Mouse (Mus musculus) small intestine, adult 2 months (tissue): ENCODE results near the gene Tmem259. TPM values are rescaled to one million over a fixed set of nuclear protein-coding genes. Genes with fewer than 3 reads are reported as not detected.

ENCODE experiments used
- H3K27ac ChIP-seq: fragments of 200-500 bp; 2 replicates; pipeline ENCODE4 v1.5.1; 2012; ENCODE audit warnings: low read depth, low read length, control low read depth, inconsistent platforms; ENCODE audit not compliant: insufficient read depth
- H3K27me3 ChIP-seq: fragments of 200-500 bp; 2 replicates; pipeline ENCODE4 v1.6.1; 2012; ENCODE audit warnings: mild to moderate bottlenecking, moderate library complexity, low read length, inconsistent platforms; ENCODE audit not compliant: control insufficient read depth, insufficient read depth
- H3K36me3 ChIP-seq: fragments of 200-500 bp; 2 replicates; pipeline ENCODE4 v1.6.1; 2012; ENCODE audit warnings: mild to moderate bottlenecking, low read length, control low read depth, inconsistent platforms; ENCODE audit not compliant: control insufficient read depth, insufficient read depth
- H3K4me1 ChIP-seq: fragments of 200-500 bp; 2 replicates; pipeline ENCODE4 v1.6.1; 2012; ENCODE audit warnings: low read length, inconsistent platforms, mixed read lengths; ENCODE audit not compliant: control insufficient read depth, insufficient read depth, insufficient read length
- H3K4me3 ChIP-seq: fragments of 200-500 bp; 2 replicates; pipeline ENCODE4 v1.5.1; 2012; ENCODE audit warnings: low read depth, mild to moderate bottlenecking, control low read depth, inconsistent platforms, low read length, moderate library complexity
- CTCF ChIP-seq: fragments of 200-500 bp; IDR thresholded peaks from 2 replicates; pipeline ENCODE4 v1.5.1; 2012; ENCODE audit warnings: low read depth, mild to moderate bottlenecking, control low read depth, inconsistent platforms, low read length, moderate library complexity, mixed read lengths; ENCODE audit not compliant: insufficient replicate concordance, insufficient read length; ENCODE audit errors: extremely low read depth
- POLR2A ChIP-seq: fragments of 200-500 bp; IDR thresholded peaks from 2 replicates; pipeline ENCODE4 v1.6.1; 2012; ENCODE audit warnings: low read depth, mild to moderate bottlenecking, control low read depth, inconsistent platforms, low read length, moderate library complexity
- WGBS: fragments of 180-500 bp; shearing (Covaris S2); methylation state at CpG from one replicate; pipeline ENCODE4 v1.1.7; 2018; 5-methylcytosine and 5-hydroxymethylcytosine counted together
- polyA plus RNA-seq: library from polyadenylated mRNA; depleted of rRNA; stranded (reverse); fragments of >200 nt; gene quantifications from 2 replicates; pipeline ENCODE4 v1.2.3, GENCODE M21; 2012; rRNA removed

Gene Tmem259
- polyA plus RNA-seq, 1 experiment: 441 TPM

DNA sequence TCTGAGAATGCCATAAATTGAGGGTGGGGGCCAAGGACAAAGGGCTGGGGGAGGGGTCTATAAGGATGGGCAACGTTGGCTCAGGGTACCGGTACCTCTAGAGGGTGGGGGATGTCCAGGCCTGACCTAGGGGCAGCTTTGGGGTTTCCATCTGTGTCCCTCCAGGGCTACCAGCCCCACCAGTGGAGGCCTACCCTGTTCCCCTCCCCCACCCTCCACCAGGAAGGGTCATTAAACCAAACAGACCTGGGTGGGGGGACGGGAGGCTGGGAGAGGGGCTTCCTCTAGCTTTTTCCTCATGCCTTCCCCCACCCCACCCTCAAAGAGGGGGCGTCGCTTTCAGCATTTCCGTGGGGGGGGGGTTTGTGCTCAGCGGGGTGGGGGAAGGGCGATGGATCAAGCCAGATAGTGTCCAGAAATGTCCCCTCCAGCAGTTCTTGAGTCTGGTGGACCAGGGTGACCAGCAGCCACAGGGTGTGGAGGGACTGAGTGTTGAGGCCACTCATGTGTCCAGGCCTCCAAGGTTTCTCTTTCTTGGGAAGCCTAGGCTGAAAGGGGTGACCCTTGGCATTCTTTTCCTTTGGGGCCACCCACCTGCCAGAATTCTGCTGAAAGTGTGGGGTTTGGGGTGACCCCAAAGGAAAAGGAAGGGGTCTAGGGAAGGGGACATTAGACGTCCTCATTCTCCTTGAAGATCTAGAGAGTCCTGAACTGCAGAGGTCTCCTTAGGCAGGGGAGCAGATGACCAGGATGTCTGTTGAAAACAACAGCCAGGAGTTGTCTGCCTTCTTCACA, 55.0 kb downstream of the Tmem259 start:
- H3K4me1 ChIP-seq: peaks cover 23% of the 10 kb centered on the region
- peaks cover 6% of the 10 kb centered on the region for H3K27me3 ChIP-seq
- H3K4me3 ChIP-seq: 0 out of 2 replicates have a peak overlapping the region, but pooled peaks have one; percentile 83
- H3K27ac ChIP-seq: no peak overlapping the region
- 0 out of 2 replicates have a peak, but pooled peaks cover 2% of the 10 kb centered on the region for H3K36me3 ChIP-seq
- TF ChIP-seq POLR2A (no peak), CTCF (no peak)
- 57% methylated on average over 9 of the region's 9 CpGs for WGBS

DNA sequence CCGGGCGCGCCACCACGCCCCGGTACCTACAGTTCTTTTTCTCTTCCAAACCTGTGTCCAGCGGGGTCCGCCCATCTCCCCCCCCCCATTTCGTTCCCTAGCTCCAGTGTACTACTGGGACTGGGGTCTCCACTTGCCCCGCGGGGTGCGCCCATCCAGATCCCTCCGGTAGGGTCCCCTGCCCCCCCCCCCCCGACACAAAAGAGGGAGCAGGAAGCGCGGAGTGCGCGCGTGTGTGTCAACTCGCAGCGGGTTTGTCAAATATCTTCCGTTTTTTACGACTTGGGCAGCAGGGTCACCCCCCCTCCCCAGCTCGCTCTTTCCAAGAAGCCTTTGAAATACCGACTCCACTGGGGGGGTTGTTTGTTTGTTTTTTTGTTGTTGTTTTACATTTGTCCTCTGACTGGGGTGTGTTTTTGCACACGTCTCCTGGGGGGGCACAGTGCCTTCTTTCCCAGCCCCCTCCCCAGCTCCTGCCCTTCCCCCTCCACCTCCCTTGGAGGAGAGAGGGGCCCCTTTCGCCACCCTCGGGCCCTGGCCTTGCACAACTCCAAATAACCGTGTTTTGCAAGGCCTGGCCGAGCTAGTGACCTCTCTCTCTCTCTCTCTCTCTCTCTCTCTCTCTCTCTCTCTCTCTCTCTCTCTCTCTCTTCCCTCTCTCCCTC, 56.0 kb downstream of the Tmem259 start:
- peak overlapping the region; percentile 60 for H3K27ac ChIP-seq
- 0 out of 2 replicates have a peak, but pooled peaks cover 2% of the 10 kb centered on the region for H3K36me3 ChIP-seq
- peaks cover 6% of the 10 kb centered on the region for H3K27me3 ChIP-seq
- 3% methylated on average over 29 of the region's 29 CpGs for WGBS
- H3K4me1 ChIP-seq: peaks cover 15% of the 10 kb centered on the region
- no peak for TF ChIP-seq POLR2A
- peak overlapping the region; percentile 83 for H3K4me3 ChIP-seq

DNA sequence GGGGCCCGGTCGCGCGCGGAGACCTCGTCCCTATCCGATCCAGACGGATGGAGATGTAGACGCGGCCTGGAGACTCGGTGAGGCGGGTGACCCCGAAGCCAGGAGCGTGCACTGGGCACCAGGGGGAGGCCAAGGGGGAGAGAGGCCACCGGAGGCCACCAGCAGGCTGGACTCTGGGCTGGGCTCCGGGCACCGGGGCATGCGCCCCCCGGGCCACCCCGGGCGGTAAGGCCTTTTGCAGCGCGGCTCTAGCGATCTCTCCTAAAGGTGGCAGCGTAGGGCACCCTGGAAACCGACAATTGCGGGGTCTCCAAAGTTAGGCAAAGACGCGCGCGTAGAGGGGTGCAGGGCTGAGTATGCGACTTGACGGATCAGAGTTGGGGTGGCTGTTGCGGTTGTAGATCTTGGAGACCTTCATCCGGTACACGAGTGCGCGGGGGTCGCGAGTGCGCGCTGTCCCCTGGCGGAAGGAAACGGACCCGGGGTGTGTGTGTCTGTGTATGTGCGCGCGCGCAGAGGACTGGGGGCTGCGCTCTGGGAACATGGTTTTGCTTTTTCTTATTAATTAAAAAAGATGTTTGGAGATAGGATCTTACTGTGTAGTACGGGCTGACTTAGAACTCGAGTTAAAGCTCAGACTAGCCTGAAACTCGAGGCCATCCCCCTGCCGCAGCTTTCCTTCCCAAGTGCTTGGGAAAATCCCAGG, 56.7 kb downstream of the Tmem259 start:
- TF ChIP-seq CTCF: no peak
- TF ChIP-seq POLR2A: no peak
- Histone ChIP-seq H3K27me3 (peaks cover 6% of the 10 kb centered on the region), H3K36me3 (0 out of 2 replicates have a peak, but pooled peaks cover 2% of the 10 kb centered on the region), H3K4me1 (peaks cover 10% of the 10 kb centered on the region), H3K4me3 (peak overlapping the region; percentile 83), H3K27ac (peak overlapping the region; percentile 60)
- under 1% methylated on average over 54 of the region's 54 CpGs for WGBS

DNA sequence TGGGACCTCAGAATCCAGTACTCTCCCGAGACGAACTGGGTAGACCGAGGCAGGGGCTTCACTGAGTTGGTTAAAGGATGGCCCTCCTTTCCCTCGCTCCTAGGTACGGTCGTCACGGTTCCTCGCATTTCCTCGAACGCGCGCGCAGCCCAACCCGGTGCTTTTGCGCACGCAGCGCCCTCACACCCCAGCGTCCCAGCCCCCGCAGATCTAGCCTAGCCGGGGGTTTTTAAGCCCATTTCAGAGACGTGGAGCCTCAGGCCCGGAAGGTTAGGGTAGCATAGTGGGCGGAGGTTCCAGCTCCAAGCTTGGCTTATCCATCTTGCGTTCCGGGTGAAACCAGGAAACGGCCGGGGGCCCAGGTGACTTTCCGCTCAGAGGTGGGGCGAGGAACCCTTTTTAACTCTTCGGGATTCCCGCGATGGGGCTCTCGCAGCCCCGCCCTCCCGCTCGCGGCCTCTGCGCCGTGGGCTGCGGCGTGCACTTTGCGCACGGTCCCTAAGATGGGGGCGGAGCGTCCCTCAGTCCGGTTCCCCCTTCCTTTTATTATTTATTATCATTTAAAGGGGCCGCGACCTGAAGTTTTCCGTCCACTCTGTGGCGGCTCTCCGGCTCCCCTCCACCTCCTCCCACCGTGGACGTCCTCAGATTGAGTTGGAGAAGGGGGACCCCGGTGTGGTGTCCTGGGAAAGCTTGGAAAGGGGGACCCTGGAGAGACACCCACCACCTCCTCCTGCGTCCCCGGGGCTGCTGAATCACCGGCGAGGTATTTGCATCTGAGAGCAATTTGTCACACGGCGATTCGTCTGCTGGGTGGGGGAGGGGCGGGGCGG, 57.4 kb downstream of the Tmem259 start, which contains the start of gene Arid3a:
Gene Arid3a (plus strand): TSS at position 553 of the 833 bp plus-strand sequence.
- peaks cover 8% of the 10 kb centered on the region for H3K4me1 ChIP-seq

DNA sequence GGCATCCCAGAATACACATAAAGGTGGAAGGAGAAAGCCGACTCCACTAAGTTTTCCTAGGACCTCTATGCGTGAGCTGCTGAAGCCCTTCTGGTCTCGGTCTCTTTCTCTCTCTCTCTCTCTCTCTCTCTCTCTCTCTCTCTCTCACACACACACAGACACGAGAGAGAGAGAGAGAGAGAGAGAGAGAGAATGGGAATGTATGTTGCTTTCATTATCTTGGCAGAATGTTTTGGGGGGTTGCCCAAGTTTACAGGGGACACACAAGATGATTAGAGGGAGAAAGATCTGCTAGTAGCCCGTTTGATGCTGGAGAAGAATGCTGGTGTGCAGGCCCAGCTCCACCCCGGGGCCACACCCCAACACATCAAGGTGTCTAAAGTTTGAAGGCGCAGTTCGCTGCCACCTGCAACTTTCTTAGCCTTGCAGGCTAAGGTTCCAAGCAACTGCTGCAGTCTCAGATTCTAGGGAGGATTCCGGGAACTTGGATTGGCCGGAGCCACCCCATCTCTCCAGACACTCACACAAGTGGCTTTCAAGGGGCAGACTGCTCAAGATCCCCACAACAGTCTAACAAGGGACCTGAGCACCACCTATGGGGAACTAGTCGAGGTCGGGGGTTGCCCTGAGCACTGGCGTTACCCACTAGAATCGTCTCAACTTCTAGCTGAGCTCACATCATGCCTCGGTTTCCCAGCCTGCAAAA, 58.2 kb downstream of the Tmem259 start:
- peaks cover 14% of the 10 kb centered on the region for H3K4me1 ChIP-seq
- H3K27ac ChIP-seq: peak overlapping the region; percentile 74
- peaks cover 15% of the 10 kb centered on the region for H3K27me3 ChIP-seq
- TF ChIP-seq POLR2A (no peak), CTCF (no peak)
- H3K36me3 ChIP-seq: no peaks in the 10 kb centered on the region
- WGBS: 2% methylated on average over 15 of the region's 15 CpGs
- peak overlapping the region; percentile 83 for H3K4me3 ChIP-seq

More for the DNA sequence above, 57.4 kb downstream of the Tmem259 start, which contains the start of gene Arid3a:
- peak within 1 kb of the TSS; percentile 83 for H3K4me3 ChIP-seq
- WGBS: under 1% methylated on average over 63 of the region's 63 CpGs
- TF ChIP-seq CTCF (no peak), POLR2A (peak; percentile 22; the same call in 1 of the 2 replicates)
- no peaks in the 10 kb centered on the region for H3K36me3 ChIP-seq
- H3K27ac ChIP-seq: peak within 1 kb of the TSS; percentile 77
- peaks cover 8% of the 10 kb centered on the region for H3K27me3 ChIP-seq

DNA sequence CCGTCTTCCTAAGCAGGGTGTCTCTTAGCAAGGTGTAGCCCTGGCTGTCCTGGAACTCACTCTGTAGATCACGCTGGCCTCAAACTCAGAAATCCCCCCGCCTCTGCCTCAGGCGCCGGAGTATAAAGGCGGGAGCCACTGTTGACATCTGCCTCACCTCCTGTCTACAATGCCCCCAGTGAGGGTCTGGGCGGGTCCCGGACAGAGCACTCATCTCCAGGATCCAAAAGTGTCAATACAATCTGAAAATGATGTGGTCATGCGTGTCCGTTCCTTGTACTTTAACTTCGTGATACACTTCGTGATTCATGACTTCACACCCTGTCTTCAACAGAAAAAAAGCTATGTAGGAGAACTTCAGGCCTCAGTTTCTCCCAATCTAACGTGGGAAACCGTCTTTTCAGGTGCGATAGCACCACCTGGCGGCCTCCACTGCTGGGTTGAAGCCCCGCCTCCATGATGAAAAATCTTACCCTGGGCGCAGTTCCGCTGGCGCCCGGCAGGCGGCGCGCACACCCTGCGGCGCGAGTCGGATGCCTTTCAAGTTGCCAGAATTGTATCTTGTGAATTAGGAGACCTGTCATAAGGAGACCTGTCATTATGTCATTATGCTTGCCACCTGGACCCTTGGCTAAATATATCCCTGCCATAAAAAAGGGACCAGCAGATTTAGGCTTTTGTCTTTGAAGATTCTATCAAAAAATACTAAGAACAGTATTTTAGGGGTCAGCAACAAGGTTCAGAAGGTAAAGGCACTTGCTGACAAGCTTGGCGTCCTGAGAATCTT, 58.9 kb downstream of the Tmem259 start:
- Histone ChIP-seq H3K27me3 (peaks cover 18% of the 10 kb centered on the region), H3K4me3 (no peak overlapping the region), H3K4me1 (peaks cover 16% of the 10 kb centered on the region), H3K27ac (peak overlapping the region; percentile 74), H3K36me3 (no peaks in the 10 kb centered on the region)
- TF ChIP-seq CTCF: peak; percentile 100
- TF ChIP-seq POLR2A: no peak
- WGBS: 14% methylated on average over 29 of the region's 29 CpGs

Other genes with a start within 250 kb of the Tmem259 start
- 38.7 and 50.0 TPM in 2 replicates for gene Polrmt, start 237.7 kb downstream of the Tmem259 start, polyA plus RNA-seq
- not detected in 2 replicates for gene Fgf22, start 229.3 kb downstream of the Tmem259 start, polyA plus RNA-seq
- 130 and 222 TPM in 2 replicates for gene Rnf126, start 217.4 kb downstream of the Tmem259 start, polyA plus RNA-seq
- 16.0 and 19.6 TPM in 2 replicates for gene Fstl3, start 207.1 kb downstream of the Tmem259 start, polyA plus RNA-seq
- 0.24 and 0.67 TPM in 2 replicates for gene Prss57, start 193.4 kb downstream of the Tmem259 start, polyA plus RNA-seq
- gene Palm, start 190.8 kb downstream of the Tmem259 start, polyA plus RNA-seq: 13.0 and 24.0 TPM in 2 replicates
- 141 and 347 TPM in 2 replicates for gene Misp, start 163.3 kb downstream of the Tmem259 start, polyA plus RNA-seq
- 150 and 285 TPM in 2 replicates for gene Ptbp1, start 129.9 kb downstream of the Tmem259 start, polyA plus RNA-seq
- 1.6 and 2.1 TPM in 2 replicates for gene Prtn3, start 109.9 kb downstream of the Tmem259 start, polyA plus RNA-seq
- gene Plppr3, start 109.7 kb downstream of the Tmem259 start, polyA plus RNA-seq: 2.8 and 5.3 TPM in 2 replicates
- gene Elane, start 98.1 kb downstream of the Tmem259 start, polyA plus RNA-seq: 0.72 TPM in 1 of 2 replicates, not detected in the other
- 48.6 and 122 TPM in 2 replicates for gene Cfd, start 93.5 kb downstream of the Tmem259 start, polyA plus RNA-seq
- gene Med16, start 75.4 kb downstream of the Tmem259 start, polyA plus RNA-seq: 34.8 and 58.1 TPM in 2 replicates
- gene Gm26602, start 73.5 kb downstream of the Tmem259 start, polyA plus RNA-seq: not detected in 2 replicates
- 3.0 and 5.9 TPM in 2 replicates for gene Kiss1r, start 67.4 kb downstream of the Tmem259 start, polyA plus RNA-seq
- 86.4 and 104 TPM in 2 replicates for gene R3hdm4, start 63.1 kb downstream of the Tmem259 start, polyA plus RNA-seq
- gene Arid3a, start 57.3 kb downstream of the Tmem259 start, polyA plus RNA-seq: 10.7 and 23.9 TPM in 2 replicates
- gene Wdr18, start 24.2 kb downstream of the Tmem259 start, polyA plus RNA-seq: 34.8 and 44.6 TPM in 2 replicates
- gene Grin3b, start 13.6 kb downstream of the Tmem259 start, polyA plus RNA-seq: not detected in 2 replicates
- 49.9 and 72.8 TPM in 2 replicates for gene Cnn2, start 4.3 kb upstream of the Tmem259 start, polyA plus RNA-seq
- gene Abca7, start 12.2 kb upstream of the Tmem259 start, polyA plus RNA-seq: 18.1 and 33.4 TPM in 2 replicates
- gene Arhgap45, start 32.3 kb upstream of the Tmem259 start, polyA plus RNA-seq: 23.2 and 36.8 TPM in 2 replicates
- gene Polr2e, start 55.5 kb upstream of the Tmem259 start, polyA plus RNA-seq: 140 and 186 TPM in 2 replicates
- gene Gpx4, start 62.8 kb upstream of the Tmem259 start, polyA plus RNA-seq: 388 and 646 TPM in 2 replicates
- 61.2 and 126 TPM in 2 replicates for gene Sbno2, start 121.2 kb upstream of the Tmem259 start, polyA plus RNA-seq
- gene Stk11, start 131.5 kb upstream of the Tmem259 start, polyA plus RNA-seq: 77.5 and 124 TPM in 2 replicates
- 2,309 and 4,813 TPM in 2 replicates for gene Atp5d, start 154.3 kb upstream of the Tmem259 start, polyA plus RNA-seq
- 3.7 and 6.6 TPM in 2 replicates for gene Cbarp, start 156.5 kb upstream of the Tmem259 start, polyA plus RNA-seq
- gene Midn, start 163.9 kb upstream of the Tmem259 start, polyA plus RNA-seq: 151 and 372 TPM in 2 replicates
- 18.5 and 48.0 TPM in 2 replicates for gene Cirbp, start 181.7 kb upstream of the Tmem259 start, polyA plus RNA-seq
- gene 1600002K03Rik, start 188.6 kb upstream of the Tmem259 start, polyA plus RNA-seq: 6.8 and 9.0 TPM in 2 replicates
- gene Efna2, start 195.2 kb upstream of the Tmem259 start, polyA plus RNA-seq: 1.5 and 1.8 TPM in 2 replicates
- gene Mum1, start 242.1 kb upstream of the Tmem259 start, polyA plus RNA-seq: 11.6 and 23.7 TPM in 2 replicates